Mouse (Mus musculus): ENCODE results near the gene Bmper. TPM values are rescaled to one million over a fixed set of nuclear protein-coding genes. Genes with fewer than 3 reads are reported as not detected.

Gene Bmper
- polyA plus RNA-seq, 1 experiment from 2014 or later = 13.4 TPM

- H3K36me3 ChIP-seq (ENCODE audit: insufficient read depth, low read length) = no peaks in the 10 kb centered on the region
- H3K4me1 ChIP-seq (replicated peaks; ENCODE audit: insufficient read depth, low read length) = no peaks in the 10 kb centered on the region
- no peak overlapping the region for H3K4me3 ChIP-seq (replicated peaks; ENCODE audit: low read depth, low read length)
- TF ChIP-seq CTCF (IDR thresholded peaks at IDR 0.05; ENCODE audit: low read depth) = no peak
- H3K27ac ChIP-seq = no peak overlapping the region
- H3K27me3 ChIP-seq (ENCODE audit: insufficient read depth, low read length) = no peaks in the 10 kb centered on the region
- ATAC-seq (replicated peaks; ENCODE audit: low FRiP score, low read depth) (no peak), DNase-seq (ENCODE audit: low spot score) (no peak)
- H3K9ac ChIP-seq (ENCODE audit: low read depth, low read length) = no peak overlapping the region
- 78% methylated on average over 4 of the region's 4 CpGs for WGBS
- H3K9me3 ChIP-seq (replicated peaks; ENCODE audit: low read length) = no peaks in the 10 kb centered on the region
- no peak overlapping the region for H3K4me2 ChIP-seq (ENCODE audit: low read length)
Observed at GRCm38 (mm10) chr9:23276244-23276643, 53.4 kb downstream of the Bmper start.

GRCm38 (mm10) chr9:23284940-23285460 lies 62.1 kb downstream of the Bmper start:
- no peaks in the 10 kb centered on the region for H3K9me3 ChIP-seq (replicated peaks; ENCODE audit: low read length)

GRCm38 (mm10) chr9:23293574-23293973 lies 70.7 kb downstream of the Bmper start:
- no peak for TF ChIP-seq CTCF (IDR thresholded peaks at IDR 0.05; ENCODE audit: low read depth)
- no peaks in the 10 kb centered on the region for H3K36me3 ChIP-seq (ENCODE audit: insufficient read depth, low read length)
- no peaks in the 10 kb centered on the region for H3K27me3 ChIP-seq (ENCODE audit: insufficient read depth, low read length)
- H3K9me3 ChIP-seq (replicated peaks; ENCODE audit: low read length) = no peaks in the 10 kb centered on the region
- H3K4me1 ChIP-seq (replicated peaks; ENCODE audit: insufficient read depth, low read length) = no peaks in the 10 kb centered on the region
- 91% methylated on average over 3 of the region's 3 CpGs for WGBS
- no peak overlapping the region for H3K4me2 ChIP-seq (ENCODE audit: low read length)
- DNase-seq (ENCODE audit: low spot score) (no peak), ATAC-seq (replicated peaks; ENCODE audit: low FRiP score, low read depth) (no peak)
- H3K4me3 ChIP-seq (replicated peaks; ENCODE audit: low read depth, low read length) = no peak overlapping the region
- no peak overlapping the region for H3K9ac ChIP-seq (ENCODE audit: low read depth, low read length)
- no peak overlapping the region for H3K27ac ChIP-seq

More at GRCm38 (mm10) chr9:23284940-23285460, 62.1 kb downstream of the Bmper start:
- no peaks in the 10 kb centered on the region for H3K36me3 ChIP-seq (ENCODE audit: insufficient read depth, low read length)
- no peaks in the 10 kb centered on the region for H3K4me1 ChIP-seq (replicated peaks; ENCODE audit: insufficient read depth, low read length)
- H3K27me3 ChIP-seq (ENCODE audit: insufficient read depth, low read length) = no peaks in the 10 kb centered on the region
- no peak for TF ChIP-seq CTCF (IDR thresholded peaks at IDR 0.05; ENCODE audit: low read depth)
- H3K9ac ChIP-seq (ENCODE audit: low read depth, low read length) = no peak overlapping the region
- H3K27ac ChIP-seq = no peak overlapping the region
- H3K4me3 ChIP-seq (replicated peaks; ENCODE audit: low read depth, low read length) = no peak overlapping the region
- 75% methylated on average over 4 of the region's 4 CpGs for WGBS
- DNase-seq (ENCODE audit: low spot score) (no peak), ATAC-seq (replicated peaks; ENCODE audit: low FRiP score, low read depth) (no peak)
- H3K4me2 ChIP-seq (ENCODE audit: low read length) = no peak overlapping the region

- TF ChIP-seq CTCF (IDR thresholded peaks at IDR 0.05; ENCODE audit: low read depth) = no peak
- DNase-seq (ENCODE audit: low spot score) (no peak), ATAC-seq (replicated peaks; ENCODE audit: low FRiP score, low read depth) (no peak)
- Histone ChIP-seq H3K9me3 (replicated peaks; ENCODE audit: low read length) (no peaks in the 10 kb centered on the region), H3K4me2 (ENCODE audit: low read length) (no peak overlapping the region), H3K4me3 (replicated peaks; ENCODE audit: low read depth, low read length) (no peak overlapping the region), H3K9ac (ENCODE audit: low read depth, low read length) (no peak overlapping the region), H3K27me3 (ENCODE audit: insufficient read depth, low read length) (no peaks in the 10 kb centered on the region), H3K27ac (no peak overlapping the region), H3K4me1 (replicated peaks; ENCODE audit: insufficient read depth, low read length) (no peaks in the 10 kb centered on the region), H3K36me3 (ENCODE audit: insufficient read depth, low read length) (no peaks in the 10 kb centered on the region)
- 85% methylated on average over 6 of the region's 6 CpGs for WGBS
Observed at GRCm38 (mm10) chr9:23295569-23295968, 72.7 kb downstream of the Bmper start.

- no peak overlapping the region for H3K4me2 ChIP-seq (ENCODE audit: low read length)
- ATAC-seq (replicated peaks; ENCODE audit: low FRiP score, low read depth) = no peak
- WGBS = 56% methylated on average over 8 of the region's 8 CpGs
- H3K27me3 ChIP-seq (ENCODE audit: insufficient read depth, low read length) = no peaks in the 10 kb centered on the region
- H3K36me3 ChIP-seq (ENCODE audit: insufficient read depth, low read length) = no peaks in the 10 kb centered on the region
- no peak overlapping the region for H3K4me3 ChIP-seq (replicated peaks; ENCODE audit: low read depth, low read length)
- no peak for TF ChIP-seq CTCF (IDR thresholded peaks at IDR 0.05; ENCODE audit: low read depth)
- H3K9me3 ChIP-seq (replicated peaks; ENCODE audit: low read length) = no peaks in the 10 kb centered on the region
- no peak overlapping the region for H3K27ac ChIP-seq
- DNase-seq (ENCODE audit: low spot score) = peak; percentile 34
- H3K9ac ChIP-seq (ENCODE audit: low read depth, low read length) = no peak overlapping the region
- H3K4me1 ChIP-seq (replicated peaks; ENCODE audit: insufficient read depth, low read length) = no peaks in the 10 kb centered on the region
Observed at GRCm38 (mm10) chr9:23297491-23298170, 74.8 kb downstream of the Bmper start.

- Histone ChIP-seq H3K27ac (no peak overlapping the region), H3K4me2 (ENCODE audit: low read length) (no peak overlapping the region), H3K9ac (ENCODE audit: low read depth, low read length) (no peak overlapping the region), H3K27me3 (ENCODE audit: insufficient read depth, low read length) (no peaks in the 10 kb centered on the region), H3K4me3 (replicated peaks; ENCODE audit: low read depth, low read length) (no peak overlapping the region), H3K36me3 (ENCODE audit: insufficient read depth, low read length) (no peaks in the 10 kb centered on the region), H3K9me3 (replicated peaks; ENCODE audit: low read length) (no peaks in the 10 kb centered on the region), H3K4me1 (replicated peaks; ENCODE audit: insufficient read depth, low read length) (no peaks in the 10 kb centered on the region)
- no peak for TF ChIP-seq CTCF (IDR thresholded peaks at IDR 0.05; ENCODE audit: low read depth)
- WGBS = 93% methylated on average over 8 of the region's 8 CpGs
- DNase-seq (ENCODE audit: low spot score) = no peak
- ATAC-seq (replicated peaks; ENCODE audit: low FRiP score, low read depth) = no peak
Observed at GRCm38 (mm10) chr9:23300376-23300775, 77.5 kb downstream of the Bmper start.
